Mouse (Mus musculus) hindbrain, embryonic 11.5 days (tissue): Measurements from ENCODE around the gene Rtcb. TPM values are rescaled to one million over a fixed set of nuclear protein-coding genes. Genes with fewer than 3 reads are reported as not detected.

Source experiments
- ATAC-seq: fragments of 200-750 bp; cut with Nextera tagmentation; 2 replicates; pipeline ENCODE4 v1.8.0; 2017; ENCODE audit warnings: mild to moderate bottlenecking, moderate TSS enrichment, moderate library complexity; ENCODE audit not compliant: low FRiP score
- DNase-seq: peaks from one replicate; pipeline ENCODE4 v3.0.0-alpha.2; 2015; ENCODE audit warnings: low spot score
- H3K27ac ChIP-seq: fragments of 300-500 bp; sonication (generic); 2 replicates; pipeline ENCODE4 v1.5.1; 2014; ENCODE audit warnings: mild to moderate bottlenecking, low read depth, low read length
- H3K27me3 ChIP-seq: fragments of 300-500 bp; sonication (generic); 2 replicates; pipeline ENCODE4 v1.6.1; 2014; ENCODE audit warnings: mild to moderate bottlenecking, low read length, moderate library complexity, mixed read lengths; ENCODE audit not compliant: control insufficient read depth, insufficient read depth
- H3K36me3 ChIP-seq: fragments of 300-500 bp; sonication (generic); 2 replicates; pipeline ENCODE4 v1.6.1; 2014; ENCODE audit warnings: mild to moderate bottlenecking, low read length, moderate library complexity, mixed read lengths; ENCODE audit not compliant: control insufficient read depth, insufficient read depth
- H3K4me1 ChIP-seq: fragments of 300-500 bp; sonication (generic); replicated peaks from 2 replicates; pipeline ENCODE4 v1.6.1; 2014; ENCODE audit warnings: low read length, mixed read lengths; ENCODE audit not compliant: control insufficient read depth, insufficient read depth
- H3K4me2 ChIP-seq: fragments of 300-500 bp; sonication (generic); replicated peaks from 2 replicates; pipeline ENCODE4 v1.6.1; 2014; ENCODE audit warnings: mild to moderate bottlenecking, low read depth, low read length
- H3K4me3 ChIP-seq: fragments of 300-500 bp; sonication (generic); 2 replicates; pipeline ENCODE4 v1.5.1; 2014; ENCODE audit warnings: low read depth, low read length
- H3K9ac ChIP-seq: fragments of 300-500 bp; sonication (generic); 2 replicates; pipeline ENCODE4 v1.6.1; 2014; ENCODE audit warnings: low read depth, low read length
- H3K9me3 ChIP-seq: fragments of 300-500 bp; sonication (generic); 2 replicates; pipeline ENCODE4 v1.6.1; 2016; ENCODE audit warnings: low read length; ENCODE audit not compliant: control insufficient read depth
- WGBS: fragments of 180-500 bp; shearing (Covaris S2); extraction: QIAGEN DNeasy Blood & Tissue Kit; methylation state at CpG from one replicate; pipeline ENCODE4 v1.1.7; 2014; 5-methylcytosine and 5-hydroxymethylcytosine counted together
- polyA plus RNA-seq: library from polyadenylated mRNA; unstranded; fragments of >200 nt; fragmentation: Nextera tagmentation; extraction: Ambion mirVana; gene quantifications from 2 replicates; pipeline ENCODE4 v1.2.1, GENCODE M21; 2014

The Rtcb gene
- polyA plus RNA-seq, 1 experiment from 2014 or later = 173 TPM

- DNase-seq = peak; percentile 61
- H3K27ac ChIP-seq = no peak within 1 kb of the TSS
- H3K4me3 ChIP-seq = peak within 1 kb of the TSS; percentile 44
- H3K4me2 ChIP-seq = peak within 1 kb of the TSS; percentile 86
- WGBS = 2% methylated on average over 23 of the region's 23 CpGs
- H3K9ac ChIP-seq = peak within 1 kb of the TSS; percentile 49; the same call in 1 of the 2 replicates
- 0 out of 2 replicates have a peak, but pooled peaks cover 5% of the 10 kb centered on the region for H3K27me3 ChIP-seq
- ATAC-seq = 0 out of 2 replicates have a peak, but pooled peaks have one; percentile 17
- no peaks in the 10 kb centered on the region for H3K36me3 ChIP-seq
- H3K9me3 ChIP-seq = no peaks in the 10 kb centered on the region
- no peaks in the 10 kb centered on the region; the same call in 1 of the 2 replicates for H3K4me1 ChIP-seq
Measured at GRCm38 (mm10) chr10:85927676-85928445, 29.8 kb downstream of the Rtcb start, which contains the start of gene Ascl4. Gene Ascl4 (plus strand): TSS chr10:85927681.

- under 1% methylated on average over 76 of the region's 90 CpGs for WGBS
- peaks cover 4% of the 10 kb centered on the region; the same call in 1 of the 2 replicates for H3K4me1 ChIP-seq
- peak; percentile 99 for DNase-seq
Measured at GRCm38 (mm10) chr10:85916498-85917309, 40.9 kb downstream of the Rtcb start, which contains the start of gene Prdm4. Gene Prdm4 (minus strand): TSS chr10:85917142.

More at GRCm38 (mm10) chr10:85916498-85917309, 40.9 kb downstream of the Rtcb start, which contains the start of gene Prdm4:
- Histone ChIP-seq H3K27me3 (no peaks in the 10 kb centered on the region), H3K4me2 (peak within 1 kb of the TSS; percentile 78), H3K9ac (peak within 1 kb of the TSS; percentile 90), H3K9me3 (no peaks in the 10 kb centered on the region), H3K27ac (peak within 1 kb of the TSS; percentile 89), H3K4me3 (peak within 1 kb of the TSS; percentile 95), H3K36me3 (no peaks in the 10 kb centered on the region)
- ATAC-seq = peak; percentile 100

Other genes with a start within 250 kb of the Rtcb start
- 91.7 and 93.5 TPM in 2 replicates for gene Pwp1, start 128.3 kb downstream of the Rtcb start, polyA plus RNA-seq
- 37.3 and 39.5 TPM in 2 replicates for gene Prdm4, start 40.7 kb downstream of the Rtcb start, polyA plus RNA-seq
- gene Ascl4, start 30.1 kb downstream of the Rtcb start, polyA plus RNA-seq = 0.31 and 0.51 TPM in 2 replicates
- gene Bpifc, start 54.1 kb upstream of the Rtcb start, polyA plus RNA-seq = 0.15 TPM in 1 of 2 replicates, not detected in the other
- gene Fbxo7, start 64.1 kb upstream of the Rtcb start, polyA plus RNA-seq = 16.2 and 18.1 TPM in 2 replicates